Mouse (Mus musculus) ovary, adult 18-20 months (tissue): ENCODE results near the gene Diaph2.
"Not testable (repeated sequence)": the region's sequence is repeated elsewhere in the genome, so short reads cannot be mapped to it uniquely, and the experiment has no call there.

Experiments
- DNase-seq: peaks from one replicate; pipeline ENCODE4 v3.0.0; 2022; ENCODE audit warnings: low spot score, mixed read lengths

Diaph2 gene

DNA sequence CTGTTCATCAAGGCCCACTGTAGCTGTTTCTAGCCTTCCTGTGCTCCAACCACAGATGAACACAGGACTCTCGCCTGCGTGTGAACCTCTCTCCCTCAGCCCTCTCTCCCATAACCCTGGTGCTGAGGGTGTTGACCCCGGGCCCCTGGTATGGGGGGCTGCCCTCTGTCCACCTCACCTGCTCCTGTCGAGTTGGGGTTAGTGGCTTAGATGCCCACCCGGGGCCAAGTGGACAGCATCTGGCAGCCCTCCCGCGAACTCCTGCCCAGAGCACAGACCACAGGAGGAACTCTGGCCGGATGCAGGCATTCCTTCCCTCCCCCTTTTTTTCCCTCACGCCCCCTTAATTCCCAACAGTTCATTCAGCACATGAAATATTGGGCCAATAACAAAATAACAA, 537.5 kb downstream of the Diaph2 start:
- DNase-seq, result peak; percentile 1

DNA sequence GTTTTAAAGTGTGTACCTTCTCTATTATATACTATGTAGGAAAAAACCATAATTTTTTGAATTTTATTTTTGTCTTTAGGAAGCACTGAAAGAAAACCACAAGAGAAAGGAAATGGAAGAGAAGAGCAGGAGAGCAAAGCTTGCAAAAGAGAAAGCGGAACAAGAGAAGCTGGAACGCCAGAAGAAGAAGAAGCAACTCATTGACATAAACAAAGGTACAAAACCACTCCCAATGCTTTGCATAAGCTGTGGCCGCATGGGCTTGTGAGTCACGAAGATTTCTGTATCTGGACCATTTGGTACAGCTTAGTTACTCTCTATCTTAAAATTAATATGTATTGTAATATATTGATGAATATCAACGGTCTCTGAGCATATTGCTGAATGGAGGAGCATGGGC, 540.2 kb downstream of the Diaph2 start:
- no peak for DNase-seq

DNA sequence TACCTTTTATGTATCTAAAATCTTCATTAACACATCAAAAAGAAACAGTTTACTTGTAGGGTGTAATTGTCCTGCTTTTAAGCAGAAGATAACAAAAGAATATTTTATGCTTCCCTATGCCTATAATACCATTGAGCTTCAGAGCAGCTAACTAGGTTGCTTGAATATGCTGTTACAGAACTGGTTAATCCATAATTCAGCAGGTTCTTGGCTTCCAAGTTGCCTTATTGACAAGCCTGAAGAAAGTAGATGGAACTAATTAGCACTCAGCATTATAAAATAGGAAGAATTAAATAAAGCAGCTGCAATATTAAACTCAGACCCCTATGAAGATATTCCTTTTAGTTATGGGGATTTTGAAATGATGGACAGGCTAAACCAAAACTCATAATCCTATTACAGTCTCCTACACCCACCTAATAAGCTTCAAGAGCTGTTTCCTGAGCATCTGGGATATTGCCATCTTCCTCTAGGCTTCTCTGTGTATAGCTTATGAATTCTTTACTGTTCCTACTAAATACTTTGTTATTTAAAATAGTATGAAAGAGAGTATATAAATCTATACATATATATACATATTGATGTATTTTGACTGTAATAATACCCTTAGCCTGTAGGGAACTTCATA, 601.4 kb downstream of the Diaph2 start:
- DNase-seq, result no peak

DNA sequence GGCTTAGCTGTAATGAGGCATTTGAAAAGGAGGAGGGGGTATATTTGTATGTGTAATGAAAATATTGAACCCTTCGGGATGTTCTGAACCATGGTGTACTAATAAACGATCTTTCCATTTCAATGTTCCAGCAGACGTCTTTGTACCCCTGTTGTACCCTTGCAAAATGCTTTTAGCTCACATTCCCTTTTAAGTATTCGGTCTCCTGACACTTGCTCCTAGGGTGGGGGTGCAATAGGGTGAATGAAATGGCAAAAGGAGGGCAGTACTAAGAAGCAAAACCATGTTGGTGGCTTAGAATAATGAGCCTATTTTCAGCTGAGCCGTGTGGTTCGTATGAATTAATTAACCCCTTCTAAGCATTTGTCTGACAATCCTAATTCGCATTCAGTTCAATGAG, 601.9 kb downstream of the Diaph2 start:
- no peak for DNase-seq

DNA sequence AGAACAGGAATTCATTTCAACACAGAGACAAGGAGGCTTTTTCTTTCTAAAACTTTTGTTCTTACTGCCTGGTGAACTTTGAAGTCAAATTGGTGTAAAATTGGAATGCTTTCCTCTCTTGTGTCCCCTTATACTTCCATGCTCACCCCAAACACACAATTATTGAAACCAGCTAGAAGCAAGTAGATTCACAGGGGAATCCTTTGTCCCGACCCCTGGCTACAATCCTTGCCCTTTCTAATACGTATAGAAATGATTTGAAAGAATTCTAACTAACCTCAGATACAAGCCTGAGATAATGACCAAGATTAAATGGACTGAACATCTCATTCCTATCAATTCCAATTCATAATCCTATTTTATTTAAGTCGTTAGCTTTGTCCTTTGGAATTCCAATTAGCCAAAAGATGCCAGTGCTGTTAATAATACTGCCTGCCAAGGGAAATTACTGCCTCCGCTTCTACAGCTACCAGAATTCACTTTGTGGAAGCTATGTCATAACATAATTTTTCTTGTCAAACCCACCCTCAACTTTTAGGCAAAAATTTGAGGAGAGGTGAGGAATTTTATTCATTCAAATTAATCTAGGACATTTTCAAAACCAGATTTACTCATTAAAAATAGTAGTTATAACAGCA, 644.1 kb downstream of the Diaph2 start:
- no peak for DNase-seq

DNA sequence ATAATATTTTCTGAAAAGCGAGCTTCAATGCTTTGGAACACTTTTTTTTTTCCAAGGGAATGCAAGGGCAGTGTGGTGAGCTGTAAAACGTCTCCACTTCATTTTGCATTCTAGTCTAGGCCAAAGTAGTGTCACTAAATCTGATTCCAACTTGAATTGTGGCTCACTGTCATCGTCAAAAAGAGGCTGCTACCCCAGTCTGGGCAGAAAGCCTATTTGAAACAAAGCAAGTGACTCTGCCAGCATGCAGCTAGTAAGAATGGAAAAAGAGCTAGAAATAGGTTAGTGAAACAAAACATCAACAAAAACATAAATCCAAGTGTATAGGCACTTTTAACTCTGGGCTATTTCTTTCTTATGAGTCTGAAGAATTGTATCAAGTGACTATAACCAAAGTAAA, 653.7 kb downstream of the Diaph2 start:
- no peak for DNase-seq

DNA sequence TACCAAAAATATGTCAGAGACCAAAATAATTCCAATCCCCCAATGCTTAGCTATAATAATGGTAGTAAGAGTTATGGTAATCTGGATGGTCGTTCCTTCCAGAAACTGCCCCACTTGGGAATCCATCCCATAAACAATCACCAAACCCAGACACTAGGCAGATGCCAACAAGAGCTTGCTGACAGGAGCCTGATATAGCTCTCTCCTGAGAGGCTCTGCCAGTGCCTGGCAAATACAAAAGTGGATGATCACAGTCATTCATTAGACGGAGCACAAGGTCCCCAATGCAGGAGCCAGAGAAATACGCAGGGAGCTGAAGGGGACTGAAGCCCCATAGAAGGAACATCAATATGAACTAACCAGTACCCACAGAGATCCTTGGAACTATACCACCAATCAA, 657.9 kb downstream of the Diaph2 start:
- not testable (repeated sequence) for DNase-seq

DNA sequence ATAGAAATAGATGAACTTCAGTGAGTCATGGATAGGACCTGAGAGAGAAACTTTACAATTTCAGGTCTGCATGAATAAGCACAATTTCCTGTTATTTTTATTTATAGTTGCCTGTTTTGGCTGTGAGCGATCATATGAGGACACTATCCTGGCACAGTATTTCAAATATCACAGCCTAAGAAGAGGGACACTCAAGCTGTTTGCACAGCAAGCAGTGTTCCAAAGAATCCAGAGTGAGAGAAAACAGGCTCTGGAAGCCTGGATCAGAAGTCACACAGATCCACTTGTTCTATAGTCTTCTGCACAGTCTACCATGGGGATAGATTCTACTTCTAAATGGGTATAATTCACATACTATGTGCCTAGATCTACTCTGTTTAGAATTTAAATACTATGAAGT, 659.4 kb downstream of the Diaph2 start:
- no peak for DNase-seq

DNA sequence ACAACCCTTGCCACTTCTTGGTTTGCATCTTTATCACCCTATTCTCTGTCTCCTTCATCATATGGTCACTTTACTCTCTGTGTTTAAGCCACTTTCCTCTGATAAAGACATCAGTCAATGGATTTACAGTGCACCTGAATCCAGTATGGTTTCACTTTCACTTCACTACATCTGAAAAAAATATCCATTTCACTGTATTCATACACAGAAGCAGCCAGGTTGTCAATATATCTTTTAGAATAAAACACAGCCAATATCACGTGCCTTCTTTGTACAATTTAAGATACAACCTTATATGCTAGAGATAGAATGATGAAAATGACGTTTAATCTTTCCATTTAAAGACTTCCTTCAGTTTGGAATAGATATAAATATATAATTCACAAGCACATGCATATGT, 673.6 kb downstream of the Diaph2 start:
- no peak for DNase-seq

DNA sequence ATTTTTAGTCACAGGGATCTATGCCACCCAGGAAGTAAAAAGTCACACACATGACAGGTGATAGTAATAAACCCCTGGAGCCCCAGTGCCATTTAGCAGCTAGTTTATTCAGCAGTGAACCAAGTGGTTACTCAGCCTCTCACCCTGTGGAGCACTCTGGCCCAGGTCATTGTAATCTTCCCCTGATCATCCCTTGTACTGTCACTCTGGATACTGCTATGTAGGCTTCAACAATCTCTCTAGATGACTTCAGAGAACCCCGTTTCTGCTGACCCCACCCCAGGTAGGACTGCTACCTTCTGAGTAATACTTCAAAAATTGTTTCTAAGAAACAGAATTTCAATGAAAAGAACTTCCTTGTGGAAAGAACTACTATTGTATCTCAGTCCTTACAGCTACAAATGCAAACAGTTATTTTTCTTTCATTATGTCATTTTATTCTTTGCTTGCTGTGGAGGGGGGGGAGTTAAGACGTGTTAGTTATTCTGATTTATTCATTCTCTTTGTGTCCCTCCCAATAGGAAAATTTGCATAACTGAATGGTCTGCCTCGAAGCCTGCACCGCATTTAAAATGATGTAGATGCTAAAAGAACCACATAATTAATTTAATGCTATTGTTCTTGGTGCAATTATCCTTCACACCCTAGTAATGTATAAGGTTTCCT, 702.4 kb downstream of the Diaph2 start:
- DNase-seq, result no peak

DNA sequence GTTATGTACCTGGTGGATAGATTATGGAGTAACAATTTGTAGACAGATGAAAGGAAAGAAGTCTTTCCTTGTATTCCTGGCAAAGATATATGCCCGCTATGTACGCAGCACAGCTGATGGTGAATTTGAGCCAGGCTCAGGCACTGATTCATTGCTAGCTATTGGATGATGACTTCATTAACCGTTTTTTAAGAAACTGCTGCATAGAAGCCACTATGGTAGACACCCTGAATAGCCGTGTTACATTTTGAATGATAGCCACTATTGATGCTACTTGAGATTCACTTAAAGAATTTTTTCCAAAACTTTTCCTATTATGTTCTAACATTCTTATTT, 702.9 kb downstream of the Diaph2 start:
- DNase-seq, result no peak

DNA sequence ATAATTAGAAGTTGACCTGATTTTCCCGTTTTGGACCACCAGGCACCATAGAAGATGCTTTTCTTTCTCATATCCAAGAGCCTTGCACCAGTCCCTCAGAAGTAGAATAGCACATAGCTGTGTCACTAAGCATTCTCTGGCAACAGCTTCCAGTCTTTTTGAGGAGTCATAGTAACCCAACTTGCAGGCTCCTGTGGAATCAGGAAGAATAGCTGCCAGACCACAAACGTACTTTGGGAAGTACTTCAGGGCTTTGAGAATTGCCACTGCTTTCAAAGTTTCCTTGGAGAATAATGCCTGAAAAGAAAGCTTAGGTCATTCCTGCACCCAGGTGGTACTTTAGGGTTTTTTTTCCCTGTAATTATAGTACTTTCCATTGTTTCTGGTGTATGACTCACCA, 723.6 kb downstream of the Diaph2 start:
- no peak for DNase-seq

DNA sequence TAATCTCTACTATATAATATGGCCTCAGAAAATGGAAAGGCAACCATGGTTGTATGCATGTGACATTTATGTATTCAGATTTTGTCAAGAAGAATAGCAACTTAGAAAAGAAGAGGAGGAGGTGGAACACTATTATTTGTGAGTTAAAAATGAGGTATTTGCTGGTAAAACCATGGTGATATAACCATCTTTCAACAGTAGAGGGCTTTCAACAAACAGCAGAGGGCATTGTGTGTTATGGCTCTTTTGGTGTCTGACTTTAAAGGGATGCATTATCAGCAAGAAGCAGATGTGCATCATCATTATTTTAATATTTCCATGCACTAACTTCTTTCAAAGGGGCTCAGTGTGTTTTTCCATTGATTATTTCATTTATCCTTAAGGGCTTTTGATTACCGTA, 731.3 kb downstream of the Diaph2 start:
- no peak for DNase-seq

DNA sequence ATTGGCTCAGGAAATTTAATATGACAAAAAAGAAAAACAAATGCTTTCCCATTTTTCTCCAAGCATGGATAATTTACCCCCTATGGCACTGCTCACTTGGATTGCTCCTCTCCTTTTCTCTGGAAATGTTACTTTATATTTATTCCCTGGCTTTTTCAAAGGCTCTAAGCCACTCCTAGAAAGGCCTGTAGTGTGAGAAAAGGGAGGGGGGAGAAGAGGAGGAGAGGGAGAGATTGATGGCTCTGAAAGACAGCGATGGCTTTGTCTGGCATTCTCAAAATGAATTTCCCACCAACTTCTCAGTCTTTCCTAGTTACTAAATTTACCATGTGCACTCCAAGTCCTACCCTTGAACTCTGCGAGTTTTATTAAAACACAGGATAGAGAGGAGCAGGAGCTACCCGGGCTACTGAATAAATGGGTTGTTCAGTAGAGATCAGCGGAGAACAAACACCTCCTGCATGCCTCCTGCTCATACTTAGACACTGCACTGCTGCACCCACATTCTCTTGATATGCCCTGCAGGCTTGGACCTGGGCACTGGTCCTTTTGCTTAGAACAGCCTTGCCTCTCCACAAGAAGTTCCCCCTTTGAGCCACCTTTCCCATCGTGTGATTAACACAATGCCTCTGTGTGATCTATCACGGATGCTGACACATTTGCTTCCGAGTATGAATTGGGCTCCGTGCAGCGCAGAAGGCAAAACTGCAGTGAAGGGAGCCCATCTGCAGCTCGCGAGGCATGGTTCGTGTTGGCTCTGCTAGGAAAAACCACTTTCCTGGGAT, 753.3 kb downstream of the Diaph2 start:
- no peak for DNase-seq

DNA sequence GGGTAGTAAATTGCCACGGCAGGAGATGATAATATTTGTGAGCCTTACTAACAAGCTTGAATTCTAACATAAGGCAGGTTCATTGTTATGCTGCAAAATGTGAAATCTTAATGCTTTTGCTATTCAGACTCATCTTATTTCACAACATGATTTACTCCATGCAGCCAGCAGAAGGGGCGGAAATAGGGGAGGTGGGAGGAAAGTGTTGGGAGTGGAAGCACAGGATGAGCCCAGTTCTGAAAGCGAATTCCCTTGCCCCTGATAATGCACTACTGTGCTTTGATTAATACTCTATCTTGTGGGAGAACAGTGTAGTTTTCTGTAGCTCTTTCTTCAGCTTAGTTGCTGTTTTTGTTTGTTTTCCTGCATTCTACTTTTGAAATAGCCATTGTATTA, 753.9 kb downstream of the Diaph2 start:
- no peak for DNase-seq

DNA sequence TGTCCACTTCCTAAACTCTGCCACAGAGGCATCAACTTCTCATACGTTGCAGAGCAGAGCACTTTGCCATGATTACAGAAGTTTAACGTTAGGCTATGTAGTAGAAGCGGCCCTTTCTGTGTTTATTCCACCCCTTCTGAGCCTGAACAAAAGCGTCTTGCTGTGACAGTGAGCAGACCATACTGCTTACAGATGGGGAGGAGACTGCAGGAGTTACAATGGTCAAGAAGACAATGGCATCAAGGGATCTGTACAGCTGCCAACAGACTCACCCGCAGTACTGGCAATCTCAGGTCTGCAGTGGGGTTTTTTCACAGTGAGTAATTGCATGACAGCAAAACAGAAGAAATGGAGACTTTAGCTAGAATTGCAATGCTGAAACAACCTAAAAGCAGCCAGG, 756.1 kb downstream of the Diaph2 start:
- no peak for DNase-seq
